Mouse (Mus musculus) stomach, embryonic 14.5 days (tissue): Measurements from ENCODE around the gene Ptges2. TPM values are rescaled to one million over a fixed set of nuclear protein-coding genes. Genes with fewer than 3 reads are reported as not detected.
"Not testable (repeated sequence)": the region's sequence is repeated elsewhere in the genome, so short reads cannot be mapped to it uniquely, and the experiment has no call there.

ENCODE experiments used
- ATAC-seq: fragments of 200-750 bp; cut with Nextera tagmentation; 2 replicates; pipeline ENCODE4 v1.8.0; 2017; ENCODE audit warnings: low read depth, moderate TSS enrichment; ENCODE audit not compliant: insufficient number of reproducible peaks, insufficient read depth, low FRiP score
- H3K27ac ChIP-seq: fragments of 300-500 bp; sonication (generic); 2 replicates; pipeline ENCODE4 v1.5.1; 2014; ENCODE audit warnings: mild to moderate bottlenecking, low read length, moderate library complexity, mixed read lengths
- H3K27me3 ChIP-seq: fragments of 300-500 bp; sonication (generic); 2 replicates; pipeline ENCODE4 v1.6.1; 2014; ENCODE audit warnings: low read length, control low read depth, mixed read lengths; ENCODE audit not compliant: control insufficient read depth, insufficient read depth
- H3K36me3 ChIP-seq: fragments of 300-500 bp; sonication (generic); 2 replicates; pipeline ENCODE4 v1.6.1; 2014; ENCODE audit warnings: mild to moderate bottlenecking, control low read depth, low read length, moderate library complexity, mixed read lengths; ENCODE audit not compliant: control insufficient read depth, insufficient read depth
- H3K4me1 ChIP-seq: fragments of 300-500 bp; sonication (generic); 2 replicates; pipeline ENCODE4 v1.6.1; 2014; ENCODE audit warnings: low read length, control low read depth, mixed read lengths; ENCODE audit not compliant: control insufficient read depth, insufficient read depth
- H3K4me2 ChIP-seq: fragments of 300-500 bp; sonication (generic); replicated peaks from 2 replicates; pipeline ENCODE4 v1.6.1; 2014; ENCODE audit warnings: low read depth, low read length, control low read depth
- H3K4me3 ChIP-seq: fragments of 300-500 bp; sonication (generic); 2 replicates; pipeline ENCODE4 v1.5.1; 2014; ENCODE audit warnings: low read depth, low read length, control low read depth
- H3K9ac ChIP-seq: fragments of 300-500 bp; sonication (generic); replicated peaks from 2 replicates; pipeline ENCODE4 v1.6.1; 2014; ENCODE audit warnings: low read depth, mild to moderate bottlenecking, control low read depth, low read length, moderate library complexity, mixed read lengths
- H3K9me3 ChIP-seq: fragments of 300-500 bp; sonication (generic); 2 replicates; pipeline ENCODE4 v1.6.1; 2016; ENCODE audit warnings: low read depth, low read length, control low read depth; ENCODE audit not compliant: control insufficient read depth
- WGBS: fragments of 180-500 bp; shearing (Covaris S2); extraction: QIAGEN DNeasy Blood & Tissue Kit; methylation state at CpG from one replicate; pipeline ENCODE4 v1.1.7; 2014; 5-methylcytosine and 5-hydroxymethylcytosine counted together
- polyA plus RNA-seq: library from polyadenylated mRNA; unstranded; fragments of >200 nt; fragmentation: Nextera tagmentation; extraction: Ambion mirVana; gene quantifications from 2 replicates; pipeline ENCODE4 v1.2.1, GENCODE M21; 2014

Gene Ptges2
- polyA plus RNA-seq, 1 experiment from 2014 or later: 28.1 TPM

GRCm38 (mm10) chr2:32362274-32362673 is 33.4 kb upstream of the Ptges2 start:
- not testable (repeated sequence) for ATAC-seq, H3K27me3 ChIP-seq, H3K9me3 ChIP-seq, H3K27ac ChIP-seq
- Histone ChIP-seq H3K4me3 (peak overlapping the region; percentile 53), H3K4me1 (peaks cover 13% of the 10 kb centered on the region), H3K9ac (peak overlapping the region; percentile 41; the same call in 1 of the 2 replicates), H3K36me3 (peaks cover 12% of the 10 kb centered on the region; the same call in 1 of the 2 replicates), H3K4me2 (peak overlapping the region; percentile 68)
- 38% methylated on average over 5 of the region's 5 CpGs for WGBS

GRCm38 (mm10) chr2:32362817-32363340 is 32.8 kb upstream of the Ptges2 start:
- Histone ChIP-seq H3K4me1 (peaks cover 13% of the 10 kb centered on the region), H3K9me3 (no peaks in the 10 kb centered on the region), H3K27me3 (no peaks in the 10 kb centered on the region), H3K4me2 (peak overlapping the region; percentile 68), H3K27ac (peak overlapping the region; percentile 64), H3K4me3 (peak overlapping the region; percentile 53), H3K36me3 (peaks cover 16% of the 10 kb centered on the region), H3K9ac (peak overlapping the region; percentile 41)
- peak; percentile 74 for ATAC-seq
- 0% methylated on average over 49 of the region's 53 CpGs for WGBS

GRCm38 (mm10) chr2:32363376-32364106 is 32.2 kb upstream of the Ptges2 start:
- Histone ChIP-seq H3K27me3 (no peaks in the 10 kb centered on the region), H3K36me3 (peaks cover 21% of the 10 kb centered on the region), H3K4me3 (peak overlapping the region; percentile 53), H3K9me3 (no peaks in the 10 kb centered on the region), H3K9ac (peak overlapping the region; percentile 41), H3K4me1 (peaks cover 13% of the 10 kb centered on the region), H3K4me2 (peak overlapping the region; percentile 68), H3K27ac (peak overlapping the region; percentile 64)
- WGBS: 5% methylated on average over 19 of the region's 19 CpGs
- ATAC-seq: peak; percentile 51; the same call in 1 of the 2 replicates

GRCm38 (mm10) chr2:32364121-32364520 is 31.6 kb upstream of the Ptges2 start:
- 85% methylated on average over 8 of the region's 8 CpGs for WGBS
- Histone ChIP-seq H3K4me3 (peak overlapping the region; percentile 53), H3K27me3 (no peaks in the 10 kb centered on the region)

GRCm38 (mm10) chr2:32367315-32367714 is 28.4 kb upstream of the Ptges2 start:
- H3K27me3 ChIP-seq: no peaks in the 10 kb centered on the region
- 94% methylated on average over 5 of the region's 5 CpGs for WGBS
- no peak overlapping the region for H3K4me3 ChIP-seq
- peaks cover 50% of the 10 kb centered on the region for H3K36me3 ChIP-seq
- H3K4me2 ChIP-seq: no peak overlapping the region
- no peak overlapping the region for H3K27ac ChIP-seq
- H3K9ac ChIP-seq: no peak overlapping the region
- H3K9me3 ChIP-seq: no peaks in the 10 kb centered on the region
- no peak for ATAC-seq
- H3K4me1 ChIP-seq: peaks cover 8% of the 10 kb centered on the region; the same call in 1 of the 2 replicates

More at GRCm38 (mm10) chr2:32364121-32364520, 31.6 kb upstream of the Ptges2 start:
- H3K9me3 ChIP-seq: no peaks in the 10 kb centered on the region
- H3K36me3 ChIP-seq: peaks cover 22% of the 10 kb centered on the region
- peak overlapping the region; percentile 68 for H3K4me2 ChIP-seq
- no peak overlapping the region for H3K27ac ChIP-seq
- ATAC-seq: no peak
- no peak overlapping the region for H3K9ac ChIP-seq
- H3K4me1 ChIP-seq: peaks cover 13% of the 10 kb centered on the region

- H3K4me3 ChIP-seq: no peak overlapping the region
- 91% methylated on average over 10 of the region's 10 CpGs for WGBS
- peaks cover 74% of the 10 kb centered on the region for H3K36me3 ChIP-seq
- H3K27ac ChIP-seq: no peak overlapping the region
- ATAC-seq: no peak
- H3K9me3 ChIP-seq: no peaks in the 10 kb centered on the region
- no peak overlapping the region for H3K4me2 ChIP-seq
- H3K4me1 ChIP-seq: no peaks in the 10 kb centered on the region
- no peak overlapping the region for H3K9ac ChIP-seq
- no peaks in the 10 kb centered on the region for H3K27me3 ChIP-seq
These were observed 21.5 kb upstream of the Ptges2 start for GRCm38 (mm10) chr2:32374191-32374590.

- Histone ChIP-seq H3K27ac (no peak overlapping the region), H3K9me3 (no peaks in the 10 kb centered on the region), H3K4me1 (no peaks in the 10 kb centered on the region), H3K4me3 (no peak overlapping the region), H3K36me3 (peaks cover 62% of the 10 kb centered on the region), H3K9ac (no peak overlapping the region), H3K27me3 (no peaks in the 10 kb centered on the region), H3K4me2 (no peak overlapping the region)
- no peak for ATAC-seq
- WGBS: 91% methylated on average over 13 of the region's 13 CpGs
These were observed 20.3 kb upstream of the Ptges2 start for GRCm38 (mm10) chr2:32375317-32375940.

- Histone ChIP-seq H3K4me3 (no peak overlapping the region), H3K4me2 (no peak overlapping the region), H3K9ac (no peak overlapping the region), H3K36me3 (peaks cover 49% of the 10 kb centered on the region), H3K27me3 (no peaks in the 10 kb centered on the region), H3K9me3 (no peaks in the 10 kb centered on the region), H3K4me1 (peaks cover 4% of the 10 kb centered on the region; the same call in 1 of the 2 replicates), H3K27ac (no peak overlapping the region)
- no peak for ATAC-seq
- WGBS: 95% methylated on average over 10 of the region's 10 CpGs
These were observed 18.7 kb upstream of the Ptges2 start for GRCm38 (mm10) chr2:32376963-32377362.
